Comparison of ENCODE assay signal across 8 mouse cellular contexts in the genomic region with DNA sequence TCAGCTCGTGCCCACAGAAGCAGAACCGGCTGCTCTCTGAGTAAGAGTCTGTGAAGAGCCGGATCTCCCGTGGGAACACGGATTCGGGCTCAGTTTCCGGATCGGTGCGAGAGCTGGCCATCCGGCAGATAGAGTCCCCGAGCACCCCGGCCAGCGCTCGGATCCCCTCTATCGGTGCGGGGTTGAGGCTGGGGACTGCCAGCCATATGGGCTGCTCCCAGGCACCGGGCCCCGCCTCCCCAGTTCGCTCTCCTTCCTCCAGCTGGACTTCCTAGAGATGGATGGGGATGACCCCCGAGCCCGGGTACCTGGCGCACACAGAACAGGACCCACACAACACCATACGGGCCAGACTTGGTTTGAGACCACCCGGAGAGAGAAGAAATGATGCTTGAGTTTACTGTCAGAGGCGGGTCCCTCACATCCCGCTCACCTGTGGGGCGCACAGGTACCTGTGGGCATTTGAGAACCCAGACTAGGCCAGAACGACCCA. TPM values are rescaled to one million over a fixed set of nuclear protein-coding genes. Genes with fewer than 3 reads are reported as not detected.
A peak's percentile ranks its signal among the peaks of the same experiment; 100 is the strongest.
DNase-seq lines count a peak whose midpoint lies in the region; ATAC-seq and TF ChIP-seq lines count a peak whose summit lies in the region.

A gene (plus strand): TSS at position 141 of the 493 bp plus-strand sequence.
A gene (minus strand): TSS at position 240 of the 493 bp plus-strand sequence.

- peak within 1 kb of the TSS; percentile 72 for H3K9ac ChIP-seq in lung, embryonic 14.5 days
- peak within 1 kb of the TSS; percentile 81 for H3K9ac ChIP-seq in hindbrain, embryonic 13.5 days
- peak within 1 kb of the TSS; percentile 70 for H3K9ac ChIP-seq in liver, embryonic 13.5 days
- H3K9ac ChIP-seq in neural tube, embryonic 11.5 days (ENCODE audit: low read length), result peak within 1 kb of the TSS; percentile 66

- H3K27me3 ChIP-seq in lung, embryonic 14.5 days (ENCODE audit: insufficient read depth, low read length), result peaks cover 5% of the 10 kb centered on the region
- H3K27me3 ChIP-seq in hindbrain, embryonic 13.5 days, result peaks cover 25% of the 10 kb centered on the region
- H3K27me3 ChIP-seq in liver, embryonic 13.5 days, result peaks cover 48% of the 10 kb centered on the region
- no peaks in the 10 kb centered on the region for H3K27me3 ChIP-seq in neural tube, embryonic 11.5 days (ENCODE audit: control insufficient read depth, insufficient read depth, low read length)

- peak; percentile 55 for DNase-seq in lung, embryonic 14.5 days
- DNase-seq in lung, postnatal 25 days (ENCODE audit: low spot score), result no peak
- peak; percentile 64 for DNase-seq in NIH3T3 (ENCODE audit: low read depth)
- peak; percentile 28 for DNase-seq in liver, embryonic 13.5 days
- DNase-seq in neural tube, embryonic 11.5 days (ENCODE audit: low spot score), result peak; percentile 46
- DNase-seq in layer of hippocampus, postnatal 14 days (ENCODE audit: low spot score in 2 of 2), result no peak

- peaks cover 6% of the 10 kb centered on the region; the same call in 1 of the 2 replicates for H3K4me1 ChIP-seq in lung, embryonic 14.5 days (ENCODE audit: insufficient read depth)
- peaks cover 3% of the 10 kb centered on the region; the same call in 1 of the 2 replicates for H3K4me1 ChIP-seq in embryonic fibroblast, embryonic 13.5 days (ENCODE audit: control insufficient read depth, insufficient read depth, low read length)
- peaks cover 22% of the 10 kb centered on the region for H3K4me1 ChIP-seq in hindbrain, embryonic 13.5 days (replicated peaks)
- peaks cover 28% of the 10 kb centered on the region for H3K4me1 ChIP-seq in liver, embryonic 13.5 days (replicated peaks)
- H3K4me1 ChIP-seq in neural tube, embryonic 11.5 days (ENCODE audit: control insufficient read depth, insufficient read depth, low read length), result 0 out of 2 replicates have a peak, but pooled peaks cover 6% of the 10 kb centered on the region

- H3K9me3 ChIP-seq in lung, embryonic 14.5 days (ENCODE audit: low read depth, low read length), result no peaks in the 10 kb centered on the region
- no peaks in the 10 kb centered on the region for H3K9me3 ChIP-seq in hindbrain, embryonic 13.5 days
- no peaks in the 10 kb centered on the region for H3K9me3 ChIP-seq in liver, embryonic 13.5 days (replicated peaks)
- no peaks in the 10 kb centered on the region for H3K9me3 ChIP-seq in neural tube, embryonic 11.5 days (ENCODE audit: control insufficient read depth, low read length)

- peaks cover 20% of the 10 kb centered on the region for H3K36me3 ChIP-seq in lung, embryonic 14.5 days (ENCODE audit: insufficient read depth)
- peaks cover 9% of the 10 kb centered on the region for H3K36me3 ChIP-seq in hindbrain, embryonic 13.5 days
- H3K36me3 ChIP-seq in liver, embryonic 13.5 days, result peaks cover 23% of the 10 kb centered on the region
- H3K36me3 ChIP-seq in neural tube, embryonic 11.5 days (ENCODE audit: control insufficient read depth, insufficient read depth, low read length), result peaks cover 4% of the 10 kb centered on the region

- ATAC-seq in lung, embryonic 14.5 days (ENCODE audit: insufficient read depth), result peak; percentile 79
- peak; percentile 86 for ATAC-seq in hindbrain, embryonic 13.5 days (ENCODE audit: low FRiP score)
- ATAC-seq in liver, embryonic 13.5 days (ENCODE audit: low read depth), result peak; percentile 50
- peak; percentile 66 for ATAC-seq in neural tube, embryonic 11.5 days (ENCODE audit: insufficient read depth, low FRiP score, low TSS enrichment)

- peak within 1 kb of the TSS; percentile 77 for H3K4me3 ChIP-seq in lung, embryonic 14.5 days (ENCODE audit: low read depth, low read length)
- peak within 1 kb of the TSS; percentile 84 for H3K4me3 ChIP-seq in embryonic fibroblast, embryonic 13.5 days (ENCODE audit: insufficient read depth, low read length)
- peak within 1 kb of the TSS; percentile 82 for H3K4me3 ChIP-seq in hindbrain, embryonic 13.5 days
- peak within 1 kb of the TSS; percentile 78 for H3K4me3 ChIP-seq in liver, embryonic 13.5 days (replicated peaks)
- peak within 1 kb of the TSS; percentile 77 for H3K4me3 ChIP-seq in neural tube, embryonic 11.5 days (ENCODE audit: low read depth, low read length)

- H3K4me2 ChIP-seq in lung, embryonic 14.5 days, result peak within 1 kb of the TSS; percentile 98
- H3K4me2 ChIP-seq in hindbrain, embryonic 13.5 days, result peak within 1 kb of the TSS; percentile 98
- H3K4me2 ChIP-seq in liver, embryonic 13.5 days, result peak within 1 kb of the TSS; percentile 94
- H3K4me2 ChIP-seq in neural tube, embryonic 11.5 days (ENCODE audit: low read depth), result peak within 1 kb of the TSS; percentile 100

- no peak for TF ChIP-seq POLR2A in embryonic fibroblast, embryonic 13.5 days (IDR thresholded peaks at IDR 0.05; ENCODE audit: low read depth, low read length)

- H3K27ac ChIP-seq in lung, embryonic 14.5 days (ENCODE audit: low read depth), result peak within 1 kb of the TSS; percentile 75
- H3K27ac ChIP-seq in embryonic fibroblast, embryonic 13.5 days (ENCODE audit: insufficient read depth, low read length), result peak within 1 kb of the TSS; percentile 73
- 0 out of 2 replicates have a peak within 1 kb of the TSS, but pooled peaks have one; percentile 37 for H3K27ac ChIP-seq in hindbrain, embryonic 13.5 days
- H3K27ac ChIP-seq in liver, embryonic 13.5 days, result no peak within 1 kb of the TSS; the same call in 1 of the 2 replicates
- H3K27ac ChIP-seq in neural tube, embryonic 11.5 days (ENCODE audit: low read depth, low read length), result no peak within 1 kb of the TSS

- WGBS in lung, embryonic 14.5 days, result under 1% methylated on average over 28 of the region's 28 CpGs
- WGBS in hindbrain, embryonic 13.5 days, result under 1% methylated on average over 28 of the region's 28 CpGs
- under 1% methylated on average over 28 of the region's 28 CpGs for WGBS in liver, embryonic 13.5 days (ENCODE audit: insufficient replicate concordance)
- WGBS in neural tube, embryonic 11.5 days, result under 1% methylated on average over 28 of the region's 28 CpGs

- no peak for TF ChIP-seq CTCF in lung, embryonic 14.5 days (IDR thresholded peaks at IDR 0.05; ENCODE audit: low read depth)
- TF ChIP-seq CTCF in embryonic fibroblast, embryonic 13.5 days (IDR thresholded peaks at IDR 0.05; ENCODE audit: borderline replicate concordance, insufficient read depth, low read length), result no peak

RNA-seq across cellular contexts. Expression of the first gene that starts in this region (rescaled TPM):
- 59.5 and 60.7 TPM in 2 replicates for polyA plus RNA-seq in lung, embryonic 14.5 days (2014; fragmentation: Nextera tagmentation; extraction: Ambion mirVana)
- polyA plus RNA-seq in embryonic fibroblast, embryonic 13.5 days (2011; ENCODE audit: insufficient read length, low read depth, missing spikeins), result 21.8 and 24.3 TPM in 2 replicates
- polyA plus RNA-seq in hindbrain, embryonic 13.5 days (2015; fragmentation: Nextera tagmentation; extraction: Ambion mirVana), result 21.6 and 22.8 TPM in 2 replicates
- polyA plus RNA-seq in liver, embryonic 13.5 days (2015; fragmentation: Nextera tagmentation; extraction: Ambion mirVana), result 28.3 and 29.5 TPM in 2 replicates
- polyA plus RNA-seq in neural tube, embryonic 11.5 days (2014; fragmentation: Nextera tagmentation; extraction: Ambion mirVana), result 42.0 and 43.6 TPM in 2 replicates
- total RNA-seq in layer of hippocampus, postnatal 14 days (2021), result 10 to 100 TPM; 10.2 to 10.9 TPM

RNA-seq across cellular contexts. Expression of the second gene that starts in this region (rescaled TPM):
- 0.53 and 0.74 TPM in 2 replicates for polyA plus RNA-seq in lung, embryonic 14.5 days (2014; fragmentation: Nextera tagmentation; extraction: Ambion mirVana)
- polyA plus RNA-seq in embryonic fibroblast, embryonic 13.5 days (2011; ENCODE audit: insufficient read length, low read depth, missing spikeins), result 2.2 and 3.7 TPM in 2 replicates
- polyA plus RNA-seq in hindbrain, embryonic 13.5 days (2015; fragmentation: Nextera tagmentation; extraction: Ambion mirVana), result 0.12 and 0.28 TPM in 2 replicates
- polyA plus RNA-seq in liver, embryonic 13.5 days (2015; fragmentation: Nextera tagmentation; extraction: Ambion mirVana), result 0.07 and 0.14 TPM in 2 replicates
- 0.23 and 0.32 TPM in 2 replicates for polyA plus RNA-seq in neural tube, embryonic 11.5 days (2014; fragmentation: Nextera tagmentation; extraction: Ambion mirVana)
- under 1 TPM; 0.36 to 0.41 TPM for total RNA-seq in layer of hippocampus, postnatal 14 days (2021)

Comparison
In these comparisons a context has a peak if more than half of its experiments do, and no peak if none do; other contexts are left out.
1. DNase-seq: peak in lung, embryonic 14.5 days (single experiment), NIH3T3 (single experiment), liver, embryonic 13.5 days (single experiment) and neural tube, embryonic 11.5 days (single experiment); none in lung, postnatal 25 days (single experiment) and layer of hippocampus, postnatal 14 days (0 of 2).
2. H3K27ac ChIP-seq: peak in lung, embryonic 14.5 days (single experiment), embryonic fibroblast, embryonic 13.5 days (single experiment) and hindbrain, embryonic 13.5 days (single experiment); none in liver, embryonic 13.5 days (single experiment) and neural tube, embryonic 11.5 days (single experiment).
3. Peak in every context shown above with its lines, with median percentiles within 50 percentile points of each other: ATAC-seq, H3K4me2 ChIP-seq, H3K4me3 ChIP-seq and H3K9ac ChIP-seq.